Mouse (Mus musculus) embryonic facial prominence, embryonic 10.5 days (tissue): ENCODE data around the gene Qprt. TPM values are rescaled to one million over a fixed set of nuclear protein-coding genes. Genes with fewer than 3 reads are reported as not detected.

Experiments
- DNase-seq: peaks from one replicate; pipeline ENCODE4 v3.0.0-alpha.2; 2017; ENCODE audit warnings: low spot score
- H3K27ac ChIP-seq: fragments of 300-500 bp; sonication (generic); replicated peaks from 2 replicates; pipeline ENCODE4 v1.5.1; 2016; ENCODE audit warnings: mild to moderate bottlenecking
- H3K27me3 ChIP-seq: fragments of 300-500 bp; sonication (generic); replicated peaks from 2 replicates; pipeline ENCODE4 v1.6.1; 2016; ENCODE audit warnings: low read depth, mild to moderate bottlenecking; ENCODE audit not compliant: poor library complexity, severe bottlenecking
- H3K36me3 ChIP-seq: fragments of 300-500 bp; sonication (generic); replicated peaks from 2 replicates; pipeline ENCODE4 v1.6.1; 2016; ENCODE audit warnings: mild to moderate bottlenecking, moderate library complexity
- H3K4me1 ChIP-seq: fragments of 300-500 bp; sonication (generic); 2 replicates; pipeline ENCODE4 v1.6.1; 2016
- H3K4me3 ChIP-seq: fragments of 300-500 bp; sonication (generic); 2 replicates; pipeline ENCODE4 v1.5.1; 2016; ENCODE audit warnings: mild to moderate bottlenecking, moderate library complexity
- H3K9me3 ChIP-seq: fragments of 300-500 bp; sonication (generic); 2 replicates; pipeline ENCODE4 v1.6.1; 2016; ENCODE audit warnings: mild to moderate bottlenecking
- WGBS: fragments of 180-500 bp; shearing (Covaris S2); methylation state at CpG from one replicate; pipeline ENCODE4 v1.1.7; 2016; 5-methylcytosine and 5-hydroxymethylcytosine counted together
- polyA plus RNA-seq: library from polyadenylated mRNA; unstranded; fragments of >200 nt; fragmentation: Nextera tagmentation; extraction: Ambion mirVana; gene quantifications from 2 replicates; pipeline ENCODE4 v1.2.1, GENCODE M21; 2016

Qprt gene
- 3.7 and 4.1 TPM in 2 replicates for polyA plus RNA-seq

- peak within 1 kb of the TSS; percentile 45 for H3K4me3 ChIP-seq
- DNase-seq: peak; percentile 43
- peak within 1 kb of the TSS; percentile 36 for H3K27ac ChIP-seq
- H3K4me1 ChIP-seq: peaks cover 39% of the 10 kb centered on the region
- H3K36me3 ChIP-seq: no peaks in the 10 kb centered on the region
- WGBS: 5% methylated on average over 7 of the region's 7 CpGs
- peaks cover 40% of the 10 kb centered on the region for H3K27me3 ChIP-seq
- peaks cover 7% of the 10 kb centered on the region; the same call in 1 of the 2 replicates for H3K9me3 ChIP-seq
Observed at GRCm38 (mm10) chr7:127121911-127122270, at the start of gene Qprt. Qprt (minus strand) TSS chr7:127122226.

- Histone ChIP-seq H3K4me1 (no peaks in the 10 kb centered on the region), H3K27ac (no peak overlapping the region), H3K36me3 (no peaks in the 10 kb centered on the region), H3K27me3 (no peaks in the 10 kb centered on the region), H3K9me3 (no peaks in the 10 kb centered on the region), H3K4me3 (no peak overlapping the region)
- 90% methylated on average over 5 of the region's 5 CpGs for WGBS
- DNase-seq: no peak
Observed at GRCm38 (mm10) chr7:127166501-127166900, 44.5 kb upstream of the Qprt start.

- Histone ChIP-seq H3K9me3 (no peaks in the 10 kb centered on the region), H3K27ac (no peak overlapping the region), H3K36me3 (no peaks in the 10 kb centered on the region), H3K27me3 (no peaks in the 10 kb centered on the region), H3K4me3 (no peak overlapping the region), H3K4me1 (no peaks in the 10 kb centered on the region)
- DNase-seq: no peak
- WGBS: 89% methylated on average over 12 of the region's 12 CpGs
Observed at GRCm38 (mm10) chr7:127165607-127166493, 43.8 kb upstream of the Qprt start.

- no peaks in the 10 kb centered on the region for H3K27me3 ChIP-seq
- no peak overlapping the region for H3K27ac ChIP-seq
- no peak for DNase-seq
- no peaks in the 10 kb centered on the region for H3K9me3 ChIP-seq
- no peak overlapping the region for H3K4me3 ChIP-seq
- H3K4me1 ChIP-seq: no peaks in the 10 kb centered on the region
- WGBS: 90% methylated on average over 4 of the region's 4 CpGs
- H3K36me3 ChIP-seq: no peaks in the 10 kb centered on the region
Observed at GRCm38 (mm10) chr7:127164002-127164401, 42.0 kb upstream of the Qprt start.

GRCm38 (mm10) chr7:127162546-127162945 is 40.5 kb upstream of the Qprt start:
- Histone ChIP-seq H3K36me3 (no peaks in the 10 kb centered on the region), H3K9me3 (no peaks in the 10 kb centered on the region), H3K27ac (no peak overlapping the region), H3K27me3 (no peaks in the 10 kb centered on the region), H3K4me3 (no peak overlapping the region), H3K4me1 (no peaks in the 10 kb centered on the region)
- no peak for DNase-seq
- 85% methylated on average over 5 of the region's 5 CpGs for WGBS

GRCm38 (mm10) chr7:127157548-127157947 is 35.5 kb upstream of the Qprt start:
- no peaks in the 10 kb centered on the region for H3K27me3 ChIP-seq
- H3K4me3 ChIP-seq: no peak overlapping the region
- 95% methylated on average over 4 of the region's 4 CpGs for WGBS
- H3K4me1 ChIP-seq: no peaks in the 10 kb centered on the region
- H3K27ac ChIP-seq: no peak overlapping the region
- no peak for DNase-seq
- no peaks in the 10 kb centered on the region for H3K36me3 ChIP-seq
- H3K9me3 ChIP-seq: no peaks in the 10 kb centered on the region

- H3K9me3 ChIP-seq: no peaks in the 10 kb centered on the region
- no peak overlapping the region for H3K4me3 ChIP-seq
- no peaks in the 10 kb centered on the region for H3K4me1 ChIP-seq
- WGBS: 87% methylated on average over 3 of the region's 3 CpGs
- H3K36me3 ChIP-seq: no peaks in the 10 kb centered on the region
- no peaks in the 10 kb centered on the region for H3K27me3 ChIP-seq
- no peak overlapping the region for H3K27ac ChIP-seq
- no peak for DNase-seq
Observed at GRCm38 (mm10) chr7:127153477-127153876, 31.5 kb upstream of the Qprt start.

GRCm38 (mm10) chr7:127152464-127152863 is 30.4 kb upstream of the Qprt start:
- H3K27me3 ChIP-seq: no peaks in the 10 kb centered on the region

GRCm38 (mm10) chr7:127147901-127148300 is 25.9 kb upstream of the Qprt start:
- 79% methylated on average over 3 of the region's 3 CpGs for WGBS
- no peak overlapping the region for H3K27ac ChIP-seq
- no peaks in the 10 kb centered on the region for H3K36me3 ChIP-seq
- DNase-seq: no peak
- peaks cover 13% of the 10 kb centered on the region for H3K4me1 ChIP-seq
- H3K4me3 ChIP-seq: no peak overlapping the region
- no peaks in the 10 kb centered on the region for H3K27me3 ChIP-seq
- no peaks in the 10 kb centered on the region for H3K9me3 ChIP-seq

More at GRCm38 (mm10) chr7:127152464-127152863, 30.4 kb upstream of the Qprt start:
- no peaks in the 10 kb centered on the region for H3K9me3 ChIP-seq
- no peaks in the 10 kb centered on the region for H3K36me3 ChIP-seq
- no peaks in the 10 kb centered on the region for H3K4me1 ChIP-seq
- no peak overlapping the region for H3K4me3 ChIP-seq
- WGBS: 91% methylated on average over 6 of the region's 6 CpGs
- DNase-seq: no peak
- no peak overlapping the region for H3K27ac ChIP-seq

GRCm38 (mm10) chr7:127146267-127146603 is 24.2 kb upstream of the Qprt start:
- H3K4me1 ChIP-seq: peaks cover 13% of the 10 kb centered on the region
- WGBS: 55% methylated on average over 2 of the region's 2 CpGs
- H3K27me3 ChIP-seq: no peaks in the 10 kb centered on the region
- H3K4me3 ChIP-seq: no peak overlapping the region
- H3K36me3 ChIP-seq: no peaks in the 10 kb centered on the region
- no peaks in the 10 kb centered on the region for H3K9me3 ChIP-seq
- no peak for DNase-seq
- H3K27ac ChIP-seq: no peak overlapping the region

GRCm38 (mm10) chr7:127145387-127146266 is 23.6 kb upstream of the Qprt start:
- Histone ChIP-seq H3K27ac (no peak overlapping the region; the same call in 1 of the 2 replicates), H3K4me3 (no peak overlapping the region), H3K27me3 (no peaks in the 10 kb centered on the region), H3K4me1 (peaks cover 13% of the 10 kb centered on the region), H3K9me3 (no peaks in the 10 kb centered on the region), H3K36me3 (no peaks in the 10 kb centered on the region)
- WGBS: 51% methylated on average over 9 of the region's 9 CpGs
- DNase-seq: peak; percentile 49

- H3K4me1 ChIP-seq: peaks cover 13% of the 10 kb centered on the region
- DNase-seq: no peak
- H3K27me3 ChIP-seq: no peaks in the 10 kb centered on the region
- no peaks in the 10 kb centered on the region for H3K9me3 ChIP-seq
- H3K36me3 ChIP-seq: no peaks in the 10 kb centered on the region
- no peak overlapping the region for H3K4me3 ChIP-seq
- no peak overlapping the region for H3K27ac ChIP-seq
- WGBS: 88% methylated on average over 7 of the region's 7 CpGs
Observed at GRCm38 (mm10) chr7:127144412-127144811, 22.4 kb upstream of the Qprt start.
